7 mouse cellular contexts compared by ENCODE assay signal in genomic region chr7:30492765-30493164, GRCm38 (mm10). TPM values are rescaled to one million over a fixed set of nuclear protein-coding genes. Genes with fewer than 3 reads are reported as not detected.
A peak's percentile ranks its signal among the peaks of the same experiment; 100 is the strongest.
DNase-seq lines count a peak whose midpoint lies in the region; ATAC-seq lines count a peak whose summit lies in the region.

No protein-coding gene starts in this region.

- DNase-seq in CD8-positive naive resting alpha-beta T cell, adult 2 months (ENCODE audit: low read depth in 2 of 2, low spot score in 2 of 2) = peak; percentile 68 to 76
- peak; percentile 88 for DNase-seq in NIH3T3 (ENCODE audit: low read depth)
- peak; percentile 94 to 97 for DNase-seq in cerebellum, postnatal 10 days
- peak; percentile 59 for DNase-seq in layer of hippocampus, adult 9-11 months
- peak; percentile 85 for DNase-seq in lung, postnatal 14 days
- DNase-seq in spleen, adult 18-20 months = peak; percentile 38 to 79

- ATAC-seq in granulocyte monocyte progenitor cell, adult 5-6 weeks (replicated peaks; ENCODE audit: poor library complexity, severe bottlenecking) = peak; percentile 75

RNA-seq across cellular contexts. Expression of gene Prodh2, which starts 0.7 kb away (rescaled TPM):
- 2.2 TPM in 1 of 2 replicates, not detected in the other for total RNA-seq in granulocyte monocyte progenitor cell, adult 5-6 weeks (2014; fragmentation: Nextera tagmentation)
- not detected in 2 replicates for total RNA-seq in granulocyte monocyte progenitor cell, adult 5-6 weeks (2017)

RNA-seq across cellular contexts. Expression of gene Nphs1, which starts 34.6 kb away (rescaled TPM):
- total RNA-seq in granulocyte monocyte progenitor cell, adult 5-6 weeks (2014; fragmentation: Nextera tagmentation) = not detected in 2 replicates
- total RNA-seq in granulocyte monocyte progenitor cell, adult 5-6 weeks (2017) = 0.56 and 0.57 TPM in 2 replicates

RNA-seq across cellular contexts. Expression of gene Kirrel2, which starts 35.3 kb away (rescaled TPM):
- not detected in 2 replicates for total RNA-seq in granulocyte monocyte progenitor cell, adult 5-6 weeks (2014; fragmentation: Nextera tagmentation)
- total RNA-seq in granulocyte monocyte progenitor cell, adult 5-6 weeks (2017) = not detected in 2 replicates

RNA-seq across cellular contexts. Expression of gene Arhgap33, which starts 42.1 kb away (rescaled TPM):
- total RNA-seq in granulocyte monocyte progenitor cell, adult 5-6 weeks (2014; fragmentation: Nextera tagmentation) = 7.0 and 8.6 TPM in 2 replicates
- total RNA-seq in granulocyte monocyte progenitor cell, adult 5-6 weeks (2017) = 3.7 and 3.8 TPM in 2 replicates

RNA-seq across cellular contexts. Expression of gene Aplp1, which starts 47.4 kb away (rescaled TPM):
- total RNA-seq in granulocyte monocyte progenitor cell, adult 5-6 weeks (2014; fragmentation: Nextera tagmentation) = not detected in 2 replicates
- total RNA-seq in granulocyte monocyte progenitor cell, adult 5-6 weeks (2017) = not detected in 2 replicates

Comparison
In these comparisons a context has a peak if more than half of its experiments do, and no peak if none do; other contexts are left out.
1. Peak in every context shown above with its lines: DNase-seq and ATAC-seq.